Mouse (Mus musculus) embryo, embryonic 9.5 days (tissue): ENCODE measurements around the gene Kifc3.

Experiments used
- DNase-seq: peaks from one replicate; pipeline ENCODE4 v3.0.0-alpha.2; 2017; ENCODE audit errors: extremely low spot score

The Kifc3 gene

GRCm38 (mm10) chr8:95156108-95156507 lies 46.5 kb downstream of the Kifc3 start:
- no peak for DNase-seq

DNA sequence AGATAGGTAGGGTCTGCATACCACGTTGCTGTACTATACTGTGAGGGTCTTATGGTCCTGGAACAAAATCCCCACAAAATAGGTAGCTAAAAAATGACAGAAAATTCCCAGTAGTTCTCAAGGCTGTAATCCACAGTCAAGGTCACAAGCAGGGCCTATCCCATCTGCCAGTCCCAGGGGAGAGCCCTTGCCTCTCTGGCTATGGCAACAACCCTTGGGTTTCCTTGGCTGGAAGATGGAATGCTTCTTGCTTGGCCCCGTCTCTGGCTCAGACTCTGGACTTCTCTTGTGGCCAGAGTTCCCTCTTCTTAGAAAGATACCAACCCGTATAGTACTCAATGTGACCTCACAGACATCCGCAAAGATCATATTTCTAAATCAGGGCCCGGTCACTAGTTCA lies 47.3 kb downstream of the Kifc3 start:
- no peak for DNase-seq

- DNase-seq, result no peak
Observed at GRCm38 (mm10) chr8:95154654-95155053, 48.0 kb downstream of the Kifc3 start.

DNA sequence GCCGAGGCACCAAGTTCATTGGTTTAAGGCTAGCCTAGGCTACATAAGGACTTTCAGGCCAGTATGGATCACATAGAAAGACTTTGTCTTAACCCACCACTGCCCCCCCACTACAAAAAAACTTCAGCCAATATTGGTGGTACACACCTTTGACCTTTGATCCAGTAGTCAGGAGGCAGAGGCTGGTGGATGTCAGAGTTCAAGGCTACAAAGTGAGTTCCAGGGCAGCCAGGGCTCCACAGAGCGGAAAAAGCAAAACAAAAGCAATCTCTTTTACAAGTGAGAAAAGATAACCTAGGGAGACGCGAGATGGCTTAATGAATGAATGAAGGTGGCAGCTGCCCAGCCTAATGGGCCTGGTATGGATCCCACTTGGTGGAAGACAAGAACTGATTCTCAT lies 48.6 kb downstream of the Kifc3 start:
- no peak for DNase-seq

GRCm38 (mm10) chr8:95150608-95151007 lies 52.0 kb downstream of the Kifc3 start:
- DNase-seq, result no peak

GRCm38 (mm10) chr8:95149426-95149825 lies 53.2 kb downstream of the Kifc3 start:
- DNase-seq, result no peak

DNA sequence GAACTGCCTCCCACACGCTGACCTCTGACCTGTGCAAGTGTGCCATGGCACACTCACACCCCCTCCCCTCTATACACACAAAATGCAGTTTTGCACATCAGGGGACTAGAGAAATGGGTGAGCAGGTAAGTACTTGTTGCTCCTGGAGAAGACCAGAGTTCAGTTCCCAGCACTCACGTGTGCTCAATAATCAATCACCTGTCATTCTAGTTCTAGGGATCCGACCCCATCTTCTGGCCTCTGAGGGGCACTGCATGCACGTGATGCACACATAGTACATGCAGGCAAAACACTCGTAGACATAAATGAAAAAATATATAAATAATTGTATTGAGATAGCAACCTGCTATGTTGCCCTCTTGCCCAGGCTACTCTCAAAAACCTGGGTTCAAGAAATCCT lies 55.8 kb downstream of the Kifc3 start:
- no peak for DNase-seq

DNA sequence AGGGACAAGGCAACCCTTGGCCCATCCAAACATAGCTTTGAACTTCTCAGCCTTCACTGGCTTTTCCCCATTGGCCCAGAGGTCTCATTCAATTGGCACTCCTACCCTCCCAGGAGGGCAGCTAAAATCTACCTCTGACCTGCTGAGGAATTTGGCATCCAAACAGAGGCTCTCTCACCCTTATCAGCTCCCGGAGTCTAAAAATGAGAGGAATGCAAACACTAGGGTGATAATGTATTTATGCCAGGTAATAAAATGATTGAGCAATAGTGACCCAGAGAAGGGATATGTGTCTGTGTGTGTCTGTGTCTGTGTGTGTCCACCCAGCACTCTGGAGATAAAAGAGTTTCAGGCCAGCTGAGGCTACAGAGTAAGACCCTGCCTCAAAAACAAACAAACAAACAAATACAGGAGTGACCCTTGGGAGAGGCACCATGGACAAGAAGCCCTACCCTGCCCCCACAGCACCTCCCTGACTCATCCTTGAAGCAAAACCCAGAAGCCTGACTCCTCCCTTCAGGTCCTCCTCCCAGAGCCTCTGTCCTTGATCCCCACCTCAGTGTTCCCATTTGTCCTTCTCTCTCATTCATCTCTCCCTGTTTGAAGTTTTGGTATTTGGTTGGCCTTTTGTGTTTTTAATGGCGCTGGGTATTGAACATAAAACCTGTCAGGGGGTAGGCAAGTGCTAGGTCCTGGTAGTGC lies 56.4 kb downstream of the Kifc3 start:
- DNase-seq, result no peak

DNA sequence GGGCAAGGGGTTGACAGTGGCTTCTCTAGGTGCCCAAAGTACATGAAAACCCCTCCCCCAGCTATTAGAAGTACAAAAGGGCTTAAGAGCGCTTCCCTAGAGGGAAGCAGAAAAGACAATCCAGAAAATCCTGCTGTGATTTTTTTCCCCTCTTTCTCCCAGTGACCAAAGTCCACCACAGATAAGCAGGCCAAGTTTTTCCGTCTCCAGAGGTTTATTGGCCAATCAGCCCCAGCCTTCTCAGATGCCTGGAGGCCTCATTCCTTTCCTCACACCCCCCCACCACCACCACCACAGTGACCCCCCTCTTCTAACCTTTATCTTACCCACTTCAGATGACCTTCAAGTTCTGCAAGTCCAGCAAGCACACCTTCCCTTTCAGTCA lies 58.0 kb downstream of the Kifc3 start:
- no peak for DNase-seq

GRCm38 (mm10) chr8:95143805-95144630 lies 58.6 kb downstream of the Kifc3 start:
- no peak for DNase-seq

DNA sequence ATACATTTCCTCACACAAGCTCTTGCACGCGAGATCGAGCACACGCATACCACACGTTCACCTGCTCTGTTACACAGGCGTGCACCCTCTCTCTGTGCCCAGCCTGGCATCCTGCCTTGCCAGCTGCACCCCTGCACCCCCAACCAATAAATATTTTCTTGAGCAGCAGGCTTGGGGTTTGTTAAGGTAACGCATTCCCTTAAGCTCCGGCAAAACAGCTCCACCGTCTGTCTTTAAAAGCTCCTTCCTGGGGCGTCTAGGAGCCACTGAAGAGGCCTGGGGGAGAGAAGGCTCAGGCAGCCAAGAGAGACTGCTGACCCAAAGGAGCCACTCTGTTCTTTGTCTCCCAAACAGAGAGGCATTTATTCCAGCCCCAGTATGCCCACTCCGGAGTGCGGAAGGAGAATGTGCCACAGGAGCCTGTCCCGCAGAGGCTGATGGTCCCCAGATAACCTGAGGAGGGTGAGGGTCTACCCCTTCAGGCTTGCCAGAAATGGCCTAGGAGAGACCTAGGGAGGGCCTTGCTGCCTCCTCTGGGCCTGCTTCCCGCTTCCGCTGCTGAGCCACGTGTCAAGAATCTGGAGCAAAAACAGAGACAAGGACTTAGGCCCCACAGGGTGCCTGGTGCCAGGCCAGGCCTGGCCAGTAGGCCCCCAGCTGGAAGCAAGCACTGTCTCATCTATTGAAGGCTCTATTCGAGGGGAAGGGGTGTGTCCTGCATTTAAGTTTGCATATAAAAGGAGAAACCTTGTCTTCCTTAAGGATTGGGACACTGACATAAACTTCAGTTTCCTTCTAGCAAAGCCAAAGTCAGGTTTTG lies 59.4 kb downstream of the Kifc3 start:
- DNase-seq, result peak; percentile 38

DNA sequence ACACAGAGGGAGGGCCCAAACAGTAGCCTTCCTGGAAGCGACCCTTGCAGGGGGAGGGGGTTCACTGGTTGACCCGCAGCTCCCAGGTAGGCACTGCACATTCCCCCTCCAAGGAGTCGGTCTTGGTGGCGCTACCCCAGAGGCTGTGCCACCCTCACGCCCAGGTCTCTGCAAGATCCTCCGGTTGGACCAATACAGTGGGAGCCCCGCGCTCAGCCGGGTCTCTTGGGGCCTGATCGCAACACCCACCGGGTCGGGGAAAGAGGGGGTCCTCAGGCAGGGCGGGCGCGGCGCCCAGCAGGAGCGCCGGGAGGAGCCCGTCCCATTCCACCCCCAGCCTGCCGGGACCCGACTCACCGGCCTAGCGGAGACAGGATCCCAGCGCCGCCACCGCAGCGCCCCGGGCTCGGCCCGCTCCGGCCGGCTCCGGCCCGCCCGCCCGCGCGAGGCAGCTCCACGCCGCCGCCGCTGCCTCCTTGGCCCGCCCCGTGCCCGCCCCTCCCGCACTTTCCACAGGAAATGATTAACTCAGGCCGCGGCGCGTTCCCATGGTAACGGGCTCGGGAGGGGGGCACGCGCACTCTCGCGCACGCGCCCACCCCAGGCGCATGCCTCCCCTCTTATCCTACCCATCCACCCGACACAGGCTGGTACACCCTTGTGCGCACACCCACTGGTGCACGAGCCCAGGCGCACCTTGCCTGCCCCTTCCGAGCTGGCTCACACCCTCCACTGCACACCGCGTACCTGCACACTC lies 60.4 kb downstream of the Kifc3 start:
- peak; percentile 56 for DNase-seq

DNA sequence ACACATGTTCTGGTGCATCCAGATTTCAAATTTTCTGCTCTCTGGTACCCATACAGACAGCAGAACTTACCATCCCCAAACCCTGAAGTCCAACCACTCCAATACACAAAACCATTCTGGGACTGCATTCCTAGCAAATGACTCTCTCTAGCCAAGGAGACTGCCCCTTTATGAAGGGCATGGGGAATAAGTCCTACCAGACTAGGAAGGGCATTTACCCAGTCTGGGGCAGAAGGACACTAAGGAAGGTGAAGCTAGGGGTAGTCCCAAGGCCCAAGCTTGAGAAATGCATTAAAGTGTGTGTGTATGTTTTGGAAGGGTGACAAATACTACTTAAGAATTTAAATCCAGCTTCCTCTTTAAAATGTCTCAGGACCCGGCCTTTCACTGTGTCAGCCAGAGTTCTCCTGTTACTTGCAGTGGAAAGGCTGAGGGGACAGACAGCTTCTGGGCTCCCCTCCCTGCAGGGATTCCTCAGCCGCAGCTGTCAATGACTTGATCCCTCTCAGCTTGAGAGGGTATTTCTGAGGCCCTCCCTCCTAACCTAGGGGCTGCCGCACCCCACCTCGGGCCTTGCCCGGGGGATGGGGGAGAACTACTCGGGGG lies 61.0 kb downstream of the Kifc3 start:
- peak; percentile 50 for DNase-seq

GRCm38 (mm10) chr8:95141026-95141425 lies 61.6 kb downstream of the Kifc3 start:
- no peak for DNase-seq

DNA sequence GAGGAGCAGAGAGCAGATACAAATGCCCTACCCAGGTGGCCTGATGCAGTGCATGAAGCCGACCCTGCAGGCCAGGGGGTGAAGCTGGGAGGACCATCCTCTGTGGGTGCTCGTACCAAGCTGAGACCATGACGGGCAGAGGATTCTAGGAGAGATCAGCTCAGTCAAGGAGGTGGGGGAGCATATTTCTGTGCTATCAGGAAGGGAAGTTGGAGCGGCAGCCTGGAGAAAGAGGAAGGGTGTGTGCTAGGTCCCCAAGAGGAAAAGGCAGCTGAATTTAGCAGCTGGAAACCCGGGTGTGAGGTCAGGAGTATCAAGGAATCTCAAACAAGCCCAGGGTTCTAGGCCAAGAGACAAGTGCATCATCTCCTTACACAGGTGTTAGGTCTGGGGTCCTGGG lies 62.1 kb downstream of the Kifc3 start:
- no peak for DNase-seq

DNA sequence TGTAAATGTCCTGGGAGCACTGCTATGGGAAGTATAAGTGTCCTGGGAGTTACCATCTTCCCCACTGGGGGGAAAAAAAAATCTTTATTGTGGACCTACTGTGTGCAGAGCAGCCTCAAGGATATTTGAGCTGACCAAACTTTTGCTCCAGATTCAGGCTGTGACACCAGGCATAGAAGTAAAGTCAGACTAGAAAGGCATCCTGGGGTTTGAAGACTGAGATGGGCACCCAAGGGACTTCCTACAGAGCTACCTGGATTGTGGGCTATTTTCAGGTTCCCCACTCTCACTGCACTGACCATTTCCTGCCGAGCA lies 63.6 kb downstream of the Kifc3 start:
- DNase-seq, result no peak

DNA sequence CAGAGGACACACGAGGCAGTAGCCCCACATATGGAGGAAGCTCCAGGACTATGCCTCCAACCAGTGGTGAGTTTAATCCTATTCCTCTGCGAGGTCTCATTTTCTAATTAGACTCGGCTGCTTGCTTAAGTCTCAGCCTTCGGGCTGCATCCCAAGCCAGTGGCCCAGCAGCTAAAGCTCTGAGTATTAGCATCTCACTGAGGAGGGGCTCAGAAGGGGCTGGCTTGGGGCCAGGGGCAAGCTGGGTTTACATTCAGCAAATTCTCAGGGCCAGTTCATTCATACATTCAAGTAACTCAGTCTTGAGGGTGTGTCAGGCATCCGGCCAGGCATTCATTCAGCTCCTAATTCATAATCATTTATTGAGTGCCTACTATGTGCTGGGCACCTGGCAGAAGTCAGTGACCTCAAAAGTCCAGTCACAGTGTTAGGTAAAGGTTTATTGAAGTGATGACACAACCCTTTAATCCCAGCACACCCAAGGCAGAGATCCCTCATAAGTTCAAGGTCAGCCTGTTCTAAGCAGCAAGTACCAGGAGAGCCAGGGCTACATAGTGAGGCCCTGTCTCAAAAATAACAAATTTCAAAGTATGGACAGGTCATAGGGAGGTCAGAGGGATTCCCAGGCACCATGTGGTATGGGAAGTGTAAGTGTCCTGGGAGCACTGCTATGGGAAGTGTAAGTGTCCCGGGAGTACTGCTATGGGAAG lies 64.1 kb downstream of the Kifc3 start:
- no peak for DNase-seq

DNA sequence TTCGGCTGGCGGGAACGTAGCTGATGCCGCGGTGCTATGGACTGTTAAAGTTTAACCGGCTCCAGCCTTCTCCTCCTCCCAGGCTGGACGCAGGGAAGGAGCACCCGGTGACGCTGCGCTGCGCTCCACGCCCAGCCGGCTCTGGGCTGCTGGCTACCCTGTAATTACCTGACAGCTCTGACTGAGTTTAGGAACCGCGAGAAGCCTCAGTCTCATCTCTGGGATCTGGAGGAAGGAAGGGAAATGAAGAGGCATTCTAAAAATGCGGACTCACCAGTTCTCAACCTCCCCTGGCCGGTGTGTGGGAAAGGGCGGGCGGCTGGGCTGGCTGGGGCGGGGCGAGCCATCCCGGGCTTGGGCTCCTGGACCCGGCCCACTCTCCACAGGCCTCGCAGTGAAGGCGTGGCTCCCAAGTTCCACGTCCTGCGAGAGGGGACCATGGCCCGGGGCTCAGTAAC lies 64.9 kb downstream of the Kifc3 start:
- DNase-seq, result peak; percentile 59

GRCm38 (mm10) chr8:95137201-95137600 lies 65.4 kb downstream of the Kifc3 start:
- DNase-seq, result no peak

GRCm38 (mm10) chr8:95136218-95136617 lies 66.4 kb downstream of the Kifc3 start:
- no peak for DNase-seq

- DNase-seq, result no peak
Observed at GRCm38 (mm10) chr8:95135242-95135641, 67.4 kb downstream of the Kifc3 start.
